Mouse (Mus musculus) ovary, postnatal 14 days (tissue): ENCODE results near the gene Slc6a11.

Experiments
- DNase-seq: peaks from one replicate; pipeline ENCODE4 v3.0.0; 2022; ENCODE audit warnings: low spot score

Gene Slc6a11

DNA sequence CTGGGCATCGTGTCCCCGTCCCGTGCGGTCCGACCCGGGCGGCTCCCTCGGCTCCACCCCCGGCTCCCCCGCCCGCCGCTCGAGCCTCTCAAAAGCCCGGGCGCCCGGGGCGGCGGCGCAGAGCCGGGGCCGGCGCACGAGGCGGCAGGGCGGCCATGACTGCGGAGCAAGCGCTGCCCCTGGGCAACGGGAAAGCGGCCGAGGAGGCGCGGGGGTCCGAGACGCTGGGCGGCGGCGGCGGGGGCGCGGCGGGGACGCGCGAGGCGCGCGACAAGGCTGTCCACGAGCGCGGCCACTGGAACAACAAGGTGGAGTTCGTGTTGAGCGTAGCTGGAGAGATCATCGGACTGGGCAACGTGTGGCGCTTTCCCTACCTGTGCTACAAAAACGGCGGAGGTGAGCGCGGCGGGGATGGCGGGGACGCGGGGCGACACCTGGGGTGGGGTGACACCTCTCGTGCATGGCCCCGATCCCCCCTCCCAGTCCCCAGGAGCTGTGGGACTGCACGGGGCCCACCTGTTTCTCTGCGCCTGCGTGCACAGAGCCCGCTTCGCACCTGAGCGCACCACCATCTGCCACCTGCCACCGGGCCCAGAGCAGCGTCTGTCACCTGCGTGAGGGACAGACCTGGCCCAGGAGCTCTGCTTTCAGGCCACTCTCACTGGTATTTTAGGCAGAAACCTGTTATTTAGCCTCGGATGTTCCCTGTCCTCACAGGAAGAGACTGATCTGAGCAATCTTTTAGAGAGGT, at the start of gene Slc6a11:
Slc6a11 (plus strand) TSS at position 120 of the 751 bp plus-strand sequence.
- DNase-seq: no peak

DNA sequence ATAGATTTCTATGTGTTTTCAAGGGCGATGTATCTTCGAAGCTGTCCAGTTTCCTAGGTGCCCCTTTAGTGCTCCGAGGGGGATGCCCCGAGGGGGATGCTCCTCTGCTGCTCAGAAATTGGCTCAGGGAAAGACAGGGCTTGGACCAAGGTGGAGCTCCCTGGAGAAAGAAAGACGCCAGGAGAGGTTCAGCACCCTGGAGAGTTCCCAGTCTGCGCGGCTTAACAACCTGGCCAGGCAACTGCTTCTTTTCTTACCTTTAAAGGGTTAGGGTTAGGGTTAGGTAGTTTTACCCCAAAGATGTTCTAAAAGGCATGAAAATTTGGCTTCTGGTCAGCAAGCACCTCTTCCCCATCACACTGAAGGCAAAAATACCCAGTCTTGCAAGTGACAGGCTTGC, 43.9 kb upstream of the Slc6a11 start:
- peak; percentile 19 for DNase-seq

- DNase-seq: peak; percentile 60
These were observed 41.4 kb upstream of the Slc6a11 start for GRCm38 (mm10) chr6:114089626-114090025.

DNA sequence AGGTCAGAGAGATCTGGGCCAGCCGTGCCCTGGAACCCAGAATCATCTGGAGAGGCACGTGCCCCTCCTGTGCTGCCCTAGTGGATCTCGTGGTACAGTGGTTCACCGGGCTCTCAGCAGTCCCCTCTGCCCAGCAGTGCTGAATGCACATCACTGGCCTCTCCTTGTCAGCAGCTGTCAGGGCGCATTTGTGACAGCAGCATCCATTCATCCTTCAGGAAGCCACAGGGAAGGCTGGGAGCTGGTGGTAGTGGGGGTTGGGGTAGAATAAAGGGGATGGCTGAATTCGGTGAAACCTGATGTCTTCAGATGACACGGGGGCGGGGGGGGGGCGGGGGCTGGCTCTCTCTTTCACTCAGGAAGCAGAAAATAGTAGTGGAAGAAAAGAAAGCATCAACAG, 38.8 kb upstream of the Slc6a11 start:
- DNase-seq: no peak

DNA sequence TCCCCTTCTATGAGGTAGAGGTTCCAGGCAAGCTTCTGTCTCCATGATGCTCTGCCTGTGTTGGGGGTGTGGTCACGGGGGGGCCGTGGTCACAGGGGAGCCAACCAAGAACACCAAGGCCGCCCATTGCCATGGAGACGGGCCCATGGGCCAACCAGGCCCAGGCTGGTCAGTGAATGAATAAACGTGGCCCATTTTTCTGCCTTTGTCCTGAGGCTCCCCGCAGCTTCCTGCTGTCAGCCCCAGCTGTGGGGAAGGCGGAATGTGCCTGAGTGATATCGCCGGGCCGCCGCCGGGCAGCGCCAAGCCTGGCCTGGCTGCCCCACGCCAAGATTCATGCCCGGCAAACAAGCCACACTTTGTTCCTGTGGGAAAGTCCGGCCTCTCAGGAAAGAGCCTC, 36.8 kb upstream of the Slc6a11 start:
- DNase-seq: no peak

DNA sequence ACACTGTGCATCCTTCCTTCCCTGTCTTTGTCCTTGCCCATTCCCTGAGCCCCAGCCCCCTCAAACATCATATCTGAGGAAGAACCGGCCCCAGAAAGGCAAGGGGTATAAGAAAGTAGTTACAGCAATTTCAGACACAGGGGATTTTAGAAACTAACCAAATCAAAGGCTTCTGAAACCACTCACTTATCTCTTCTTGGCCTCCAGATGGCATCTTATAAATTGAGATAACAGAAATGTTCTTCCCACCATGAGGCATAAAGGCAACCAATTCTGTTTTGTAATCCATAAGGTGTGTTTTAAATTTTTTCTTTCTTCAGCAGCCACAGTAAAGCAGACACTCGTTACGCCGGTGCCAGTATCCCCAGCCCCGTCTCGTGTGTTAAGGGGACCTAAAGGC, 34.5 kb upstream of the Slc6a11 start:
- DNase-seq: no peak

DNA sequence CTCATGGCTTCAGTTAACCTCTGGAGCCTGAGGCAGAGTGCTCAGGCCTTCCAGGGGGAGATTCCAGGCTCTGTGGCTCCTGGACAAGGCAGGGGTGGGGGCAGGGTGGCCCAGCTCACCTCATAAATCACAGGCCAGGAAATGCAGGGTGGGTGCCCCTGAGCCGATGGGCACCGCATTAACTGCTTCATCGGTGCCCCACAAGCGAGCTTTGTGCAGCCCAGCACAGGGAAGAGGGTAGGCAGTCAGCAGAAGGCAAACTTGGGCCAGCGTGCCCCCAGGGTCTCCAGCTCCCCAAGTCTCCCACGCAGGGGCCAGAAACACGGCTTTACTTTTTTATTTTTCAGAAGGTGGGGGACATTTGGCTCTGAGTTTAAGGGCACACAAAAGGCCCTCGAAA, 29.1 kb upstream of the Slc6a11 start:
- DNase-seq: no peak

DNA sequence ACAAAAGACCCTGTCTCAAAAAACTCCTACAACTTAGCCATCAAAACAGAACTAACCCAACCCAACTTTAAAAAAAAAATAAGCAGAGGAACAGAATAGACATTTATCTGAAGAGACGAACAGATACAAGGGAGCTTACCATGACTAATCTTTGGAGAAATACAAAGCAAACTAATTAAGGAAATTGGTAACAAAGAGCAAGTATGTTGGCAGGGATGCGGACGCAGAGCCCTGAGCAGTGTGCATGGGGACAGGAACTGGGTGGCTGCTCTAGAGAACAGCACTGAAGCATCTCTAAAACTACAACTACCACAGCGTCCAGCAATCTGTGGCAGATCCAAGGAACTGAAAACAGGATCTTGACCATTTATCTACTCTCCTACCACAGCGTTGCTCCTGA, 11.5 kb upstream of the Slc6a11 start:
- no peak for DNase-seq

DNA sequence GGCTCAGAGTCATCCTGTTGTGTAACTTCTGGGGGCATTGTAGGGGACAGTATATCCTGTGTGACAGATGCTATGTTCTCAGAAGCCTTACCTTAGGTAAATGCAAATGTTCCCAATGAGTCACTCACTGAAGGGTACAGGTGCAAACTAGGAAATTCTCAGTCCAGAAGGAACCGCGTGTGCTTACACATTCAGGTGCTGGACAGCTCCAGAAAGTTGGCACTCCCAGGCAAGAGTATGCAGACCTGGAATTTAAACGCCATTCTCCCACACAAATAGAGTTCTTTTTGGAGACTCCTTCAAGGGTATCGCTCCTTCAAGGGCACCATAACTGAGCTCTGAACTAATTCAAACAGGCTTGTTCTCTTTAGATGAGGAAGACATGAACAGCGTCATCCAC, 5.5 kb upstream of the Slc6a11 start:
- no peak for DNase-seq

GRCm38 (mm10) chr6:114132472-114132871, 1.4 kb downstream of the Slc6a11 start:
- DNase-seq: no peak

- DNase-seq: no peak
These were observed 1.9 kb downstream of the Slc6a11 start for GRCm38 (mm10) chr6:114132916-114133315.

DNA sequence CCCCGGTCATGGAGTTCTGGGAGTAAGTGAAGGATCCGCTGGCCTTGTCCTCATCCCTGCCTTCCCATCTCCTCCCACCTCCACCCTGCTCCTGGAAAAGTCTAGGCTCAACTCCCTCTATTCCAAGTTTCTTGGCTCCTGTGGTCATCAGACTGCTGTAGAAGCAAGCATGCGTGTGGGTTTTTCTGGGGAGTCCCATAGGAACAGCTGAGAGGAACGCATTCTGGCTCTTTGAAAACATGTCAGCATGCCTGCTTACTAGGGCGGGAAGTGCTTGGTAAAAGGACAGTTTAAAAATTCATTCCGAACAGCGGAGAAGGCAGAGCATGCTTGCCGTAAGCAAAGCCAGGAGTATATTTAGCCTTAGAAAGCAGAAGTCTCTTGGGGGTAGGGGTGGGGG, 7.9 kb downstream of the Slc6a11 start:
- no peak for DNase-seq

GRCm38 (mm10) chr6:114141481-114141880, 10.4 kb downstream of the Slc6a11 start:
- DNase-seq: no peak

DNA sequence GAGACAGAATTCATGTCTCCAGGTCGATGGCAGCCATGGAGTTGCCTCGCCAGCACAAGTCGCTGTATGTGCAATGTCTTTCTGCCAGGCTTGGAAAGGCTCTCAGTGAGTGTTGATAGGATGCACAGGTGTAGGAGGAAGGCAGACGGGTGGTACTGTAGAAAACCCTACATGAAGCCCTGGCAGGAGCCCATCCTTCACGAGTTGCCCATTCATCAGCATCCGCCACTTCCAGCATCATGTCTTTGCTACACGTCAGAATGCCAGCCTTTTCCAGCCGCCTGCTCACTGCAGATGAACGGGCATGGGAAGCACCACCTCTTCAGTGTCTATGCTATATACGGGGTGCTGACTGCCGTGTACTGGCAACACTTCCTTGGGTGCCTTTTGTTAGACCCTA, 11.4 kb downstream of the Slc6a11 start:
- no peak for DNase-seq

DNA sequence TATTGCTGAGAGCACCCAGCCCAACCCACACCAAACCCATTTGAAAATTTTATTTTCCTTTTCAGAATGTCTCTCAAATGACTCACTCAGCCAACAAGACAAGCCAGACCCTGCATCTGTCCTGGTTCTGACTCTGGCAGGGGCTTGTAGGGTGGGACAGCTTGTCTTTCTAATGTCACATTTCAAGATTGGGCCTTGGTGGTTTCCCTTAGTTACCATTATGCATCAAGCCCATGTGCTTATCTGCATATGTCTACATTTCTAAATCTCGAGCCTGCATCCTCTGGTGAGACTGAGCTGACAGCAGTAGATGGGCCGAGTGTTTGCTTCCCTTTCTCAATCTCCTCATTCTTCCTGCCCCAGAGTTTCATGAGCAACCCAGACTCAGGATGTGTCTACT, 12.5 kb downstream of the Slc6a11 start:
- no peak for DNase-seq

- no peak for DNase-seq
These were observed 13.5 kb downstream of the Slc6a11 start for GRCm38 (mm10) chr6:114144447-114145105.

- no peak for DNase-seq
These were observed 14.7 kb downstream of the Slc6a11 start for GRCm38 (mm10) chr6:114145650-114146329.

GRCm38 (mm10) chr6:114155720-114156119, 24.7 kb downstream of the Slc6a11 start:
- no peak for DNase-seq

DNA sequence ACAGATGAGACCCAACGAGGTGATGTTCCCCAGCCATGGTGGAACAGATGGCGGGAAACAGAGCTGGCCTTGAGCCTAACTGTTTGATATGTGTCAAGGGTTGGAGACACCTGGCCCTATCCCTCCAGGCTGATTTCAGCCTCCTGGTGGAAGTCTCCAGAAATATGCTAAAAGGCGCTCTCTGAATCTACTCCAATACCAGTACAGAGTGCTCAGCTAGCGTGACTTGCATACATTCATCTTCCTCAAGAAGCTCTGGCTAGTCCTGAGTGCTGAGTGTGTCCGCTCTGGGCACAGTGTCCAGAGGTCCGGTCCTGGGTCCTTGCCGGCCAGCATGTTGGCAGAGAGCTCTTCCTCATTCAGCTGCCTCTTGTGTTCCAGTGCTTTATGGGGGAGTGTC, 27.8 kb downstream of the Slc6a11 start:
- no peak for DNase-seq

GRCm38 (mm10) chr6:114160732-114161131, 29.7 kb downstream of the Slc6a11 start:
- DNase-seq: no peak

- DNase-seq: no peak
These were observed 43.0 kb downstream of the Slc6a11 start for GRCm38 (mm10) chr6:114174052-114174397.

GRCm38 (mm10) chr6:114174398-114175140, 43.5 kb downstream of the Slc6a11 start:
- no peak for DNase-seq

GRCm38 (mm10) chr6:114178141-114178540, 47.1 kb downstream of the Slc6a11 start:
- no peak for DNase-seq
